Mouse (Mus musculus): ENCODE measurements around the gene Gm3468.
"Not testable (repeated sequence)": the region's sequence is repeated elsewhere in the genome, so short reads cannot be mapped to it uniquely, and the experiment has no call there.

Gene Gm3468

DNA sequence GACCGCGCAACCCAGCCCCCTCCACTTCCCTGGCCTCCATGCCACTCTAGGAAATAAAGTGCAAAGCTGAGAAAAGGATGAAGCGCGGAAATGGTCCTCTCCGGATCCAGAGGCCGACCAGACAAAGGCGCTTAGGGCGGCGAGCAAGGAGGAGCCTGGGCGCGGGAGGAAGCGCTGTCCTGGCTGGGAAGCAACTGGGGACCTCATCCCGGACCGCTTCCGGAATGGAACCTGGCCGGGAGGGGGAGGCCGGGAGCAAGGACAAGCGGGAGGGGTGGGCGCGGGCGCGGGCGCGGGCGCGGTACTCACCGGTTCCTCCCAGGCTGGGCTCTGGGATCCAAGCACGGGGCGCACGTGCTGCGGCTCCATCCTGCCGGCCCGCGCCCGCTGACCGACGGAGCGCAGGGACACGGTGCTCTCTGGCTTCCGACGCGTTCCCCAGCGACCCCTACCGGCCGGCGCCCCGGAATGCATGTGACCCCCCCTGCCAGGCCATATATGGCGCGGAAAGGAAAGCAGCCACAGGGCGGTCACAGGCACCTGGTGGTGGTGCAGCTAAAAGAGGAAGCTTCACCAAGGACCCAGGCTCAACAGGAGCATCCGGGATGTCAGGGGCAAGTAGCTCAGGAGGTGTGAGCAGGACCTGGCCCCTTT, at the start of gene Gm3468:
Gene Gm3468 (minus strand): TSS at position 394 of the 654 bp plus-strand sequence.
- DNase-seq = peak; percentile 72

DNA sequence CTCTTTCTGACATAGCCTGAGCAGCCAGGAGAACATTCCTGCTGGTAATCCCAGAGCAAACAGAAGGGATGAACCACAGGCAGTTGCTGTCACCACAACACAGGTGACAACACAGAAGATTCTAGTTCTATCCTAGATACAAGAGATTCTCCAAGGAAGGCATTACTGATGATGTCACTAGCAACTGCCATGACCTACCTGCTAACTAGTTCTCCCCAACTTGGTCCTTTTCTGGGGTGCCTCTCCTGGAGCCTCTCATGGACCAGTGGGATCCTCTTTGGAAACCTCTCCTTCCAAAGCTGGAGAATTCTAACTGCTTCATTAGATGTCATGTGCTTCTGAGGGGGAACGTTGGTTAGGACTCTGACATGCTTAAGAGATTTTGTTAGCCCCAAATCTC, 17.2 kb upstream of the Gm3468 start, which contains the start of gene Gm3476:
Gene Gm3476 (minus strand): TSS at position 101 of the 400 bp plus-strand sequence.
- not testable (repeated sequence) for DNase-seq

GRCm38 (mm10) chr14:6107500-6107899, 965 bp downstream of the Gm3468 start:
- DNase-seq = not testable (repeated sequence)

- not testable (repeated sequence) for DNase-seq
Observed at GRCm38 (mm10) chr14:6093842-6094241, 14.6 kb downstream of the Gm3468 start, which contains the start of gene Gm8206. Gene Gm8206, minus strand, starts transcription at chr14:6093942.

GRCm38 (mm10) chr14:6058167-6058566, 50.3 kb downstream of the Gm3468 start, which contains the start of gene Gm6337:
Gene Gm6337, minus strand, starts transcription at chr14:6058267.
- not testable (repeated sequence) for DNase-seq

Data from right cerebral cortex, postnatal 4 days (tissue).